Mouse (Mus musculus): ENCODE measurements around the gene Col15a1.

DNA sequence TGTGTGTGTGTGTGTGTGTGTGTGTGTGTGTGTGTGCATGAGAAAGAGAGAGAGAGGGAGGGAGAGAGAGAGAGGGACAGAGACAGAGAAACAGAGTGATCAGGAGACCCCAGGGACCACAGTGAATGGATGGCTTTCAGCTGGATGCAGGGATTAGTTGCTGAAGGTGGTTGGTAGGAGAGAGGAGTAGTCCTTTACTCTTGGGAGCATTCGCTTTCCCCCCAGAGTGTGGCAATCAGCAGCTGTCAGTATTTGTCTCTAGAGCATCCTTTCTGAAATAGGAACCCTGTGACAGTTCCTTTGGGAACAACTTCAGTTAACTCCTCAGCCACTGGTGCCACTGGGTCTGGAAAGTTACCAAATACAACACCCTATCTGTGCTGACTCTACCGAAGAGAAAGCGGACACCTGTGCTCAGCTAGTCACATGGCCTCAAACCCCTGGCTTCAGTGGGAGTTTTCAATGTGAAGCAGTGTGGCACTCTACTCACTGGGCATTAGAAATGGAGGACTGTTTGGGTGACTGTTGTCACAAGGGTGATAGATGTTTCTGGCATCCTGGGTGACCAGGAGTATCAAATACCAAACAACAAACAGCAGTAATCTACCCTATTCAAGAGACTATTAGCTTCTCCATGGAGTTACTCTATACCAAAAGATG lies 129.1 kb downstream of the Col15a1 start:
- no peak for TF ChIP-seq CTCF (conservative IDR thresholded peaks at IDR 0.05; ENCODE audit: low read length)
- no peak for TF ChIP-seq NANOG (IDR thresholded peaks at IDR 0.05; ENCODE audit: borderline replicate concordance, low read length)
- no peak for TF ChIP-seq POU5F1 (IDR thresholded peaks at IDR 0.05; ENCODE audit: borderline replicate concordance, low read length)

Data from E14TG2a.4 (cell line).